Mouse (Mus musculus) lung, postnatal 10 days (tissue): ENCODE measurements at regions not wholly inside any gene's neighbourhood (a gene's known extent, or its start where the extent isn't known, plus 50 kb on each side); places are given as distances from the start of the nearest gene placed in this dataset.

ENCODE experiments used
- DNase-seq: peaks from one replicate; pipeline ENCODE4 v3.0.0; 2021

DNA sequence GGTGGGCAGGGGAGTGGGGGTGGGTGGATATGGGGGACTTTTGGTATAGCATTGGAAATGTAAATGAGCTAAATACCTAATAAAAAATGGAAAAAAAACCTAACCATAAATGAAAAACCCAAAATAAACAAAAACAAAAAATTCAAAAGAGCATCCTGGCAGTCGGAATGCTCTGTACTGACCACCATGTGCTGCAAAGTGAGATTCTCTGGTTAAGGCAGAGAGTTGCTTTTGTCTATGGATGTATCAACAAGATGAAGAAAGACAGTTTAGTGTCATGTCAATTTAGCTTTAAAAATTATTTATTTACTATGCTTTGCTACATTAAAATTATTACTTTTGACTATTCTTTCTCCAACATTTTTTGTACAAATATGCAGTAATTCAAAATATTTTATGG, 88.5 kb downstream of the E330014E10Rik start:
- no peak for DNase-seq

DNA sequence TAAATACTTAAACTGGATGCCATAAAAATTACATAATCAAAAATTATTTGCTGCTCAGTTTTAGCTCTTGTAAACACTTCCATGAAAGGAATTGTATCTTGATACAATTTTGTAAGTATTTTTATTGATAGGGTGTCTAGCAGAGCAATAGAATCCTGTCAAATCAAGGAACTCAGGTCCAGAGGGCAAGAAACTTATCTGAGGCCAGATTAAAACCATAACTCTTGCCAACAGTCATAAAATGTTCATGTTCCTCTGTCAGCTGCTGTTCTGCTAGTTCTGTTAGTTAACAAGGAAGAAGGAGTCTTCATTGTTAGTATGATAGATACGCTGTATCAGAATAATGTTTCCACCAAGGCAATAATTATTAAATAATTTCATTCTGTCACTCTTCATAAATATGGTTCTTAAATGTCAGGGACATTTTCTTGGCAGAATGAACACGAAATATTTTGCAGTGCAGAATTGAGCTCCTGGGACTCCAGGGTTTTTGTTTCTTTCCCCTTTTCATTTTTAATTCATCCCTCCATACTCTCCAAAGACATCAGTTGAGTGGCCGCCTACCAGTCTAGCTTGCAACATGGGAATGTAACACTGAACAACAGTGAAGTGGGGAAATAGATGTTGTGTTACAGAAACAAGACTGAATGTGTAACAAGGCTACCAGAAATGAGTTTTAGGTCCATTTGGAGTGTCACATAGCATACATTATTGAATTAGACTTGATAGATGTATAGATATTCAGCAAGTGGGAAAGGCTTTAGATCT, 89.1 kb downstream of the E330014E10Rik start:
- DNase-seq: no peak

DNA sequence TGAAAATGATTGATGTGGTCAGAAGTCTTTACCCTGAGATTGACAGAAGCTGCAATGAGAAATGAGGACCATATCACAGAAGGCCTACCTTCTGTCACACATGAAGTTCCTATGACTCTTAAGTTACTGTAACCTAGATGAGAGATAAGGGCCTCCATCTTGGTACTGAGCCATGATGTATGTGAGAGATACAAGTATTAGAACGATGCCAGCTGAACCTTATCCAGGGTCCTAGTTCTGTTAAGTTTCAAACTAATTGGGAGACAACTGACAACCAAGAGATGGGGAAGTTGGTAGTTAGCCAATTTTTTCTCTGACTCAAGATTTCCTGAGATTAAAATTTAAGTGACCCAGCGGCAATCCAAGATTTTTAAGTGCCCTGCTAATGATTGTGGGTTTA, 89.7 kb downstream of the E330014E10Rik start:
- peak; percentile 2 for DNase-seq

DNA sequence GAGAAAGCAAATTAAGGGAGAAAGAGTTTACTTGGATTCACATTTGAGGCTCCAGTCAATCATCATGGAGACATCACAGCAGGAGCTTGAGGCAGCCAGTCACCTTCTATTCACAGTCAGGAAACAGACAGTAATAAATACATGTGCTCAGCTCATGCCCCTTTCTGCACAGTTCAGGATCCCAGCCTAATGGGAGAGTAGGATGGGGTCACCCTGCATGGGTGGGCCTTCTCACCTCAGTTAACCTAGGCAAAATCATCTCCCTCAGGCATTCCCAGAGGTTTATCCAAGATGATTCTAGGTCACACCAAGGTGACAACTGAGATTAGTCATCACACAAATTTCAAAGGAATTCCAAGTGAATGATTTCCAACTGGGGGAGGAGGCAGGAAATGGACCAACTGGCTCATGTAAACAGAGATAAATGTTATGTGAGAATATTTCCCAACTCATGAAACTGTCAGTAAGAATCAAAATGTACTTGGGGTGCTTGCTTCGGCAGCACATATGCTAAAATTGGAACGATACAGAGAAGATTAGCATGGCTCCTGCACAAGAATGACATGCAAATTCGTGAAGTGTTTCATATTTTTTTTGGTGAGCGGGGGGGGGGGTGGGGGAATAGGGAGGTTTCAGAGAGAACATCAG, 89.8 kb upstream of the Cxcl13 start:
- DNase-seq: peak; percentile 41

DNA sequence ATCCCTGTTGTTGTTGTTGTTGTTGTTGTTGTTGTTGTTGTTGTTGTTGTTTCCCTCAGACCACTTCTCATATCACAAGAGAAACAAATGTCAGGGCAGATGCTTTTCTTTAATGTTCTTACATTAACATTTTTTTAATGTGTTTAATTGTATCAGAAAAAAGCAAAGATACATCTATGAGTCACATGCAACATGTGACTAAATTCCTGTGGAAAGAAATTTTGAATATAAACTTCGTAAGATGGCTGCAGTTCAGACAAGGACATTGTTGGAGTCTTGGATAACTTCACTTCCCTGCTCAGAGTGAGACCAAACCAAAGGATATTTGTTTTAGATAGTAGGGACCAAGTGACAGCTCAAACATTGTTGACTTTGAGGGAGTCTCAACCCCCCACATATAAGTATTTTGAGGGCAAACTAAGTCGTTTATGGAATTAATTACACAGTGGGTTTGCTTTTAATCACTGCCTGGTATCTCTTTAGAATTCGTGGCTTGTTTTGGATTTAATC, 86.4 kb upstream of the Cxcl13 start:
- DNase-seq: no peak

DNA sequence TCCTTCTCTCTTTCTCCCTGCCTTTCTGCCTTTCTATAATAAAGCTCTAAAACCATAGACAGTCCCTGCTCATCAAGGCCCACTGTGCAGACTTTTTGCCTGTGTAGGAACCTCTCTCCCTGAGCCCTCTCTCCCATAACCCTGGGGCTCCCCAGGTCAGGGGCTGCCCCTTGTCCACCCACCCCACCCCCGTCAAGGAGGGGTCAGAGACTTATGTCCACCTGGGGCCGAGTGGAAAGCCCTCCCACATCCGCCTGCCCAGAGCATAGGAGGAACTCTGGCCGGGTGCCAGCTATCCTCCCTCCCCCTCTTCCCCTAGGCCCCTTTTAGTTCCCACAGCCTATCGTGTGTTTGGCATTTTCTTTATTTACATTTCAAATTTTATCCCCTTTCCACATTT, 81.8 kb upstream of the Cxcl13 start:
- no peak for DNase-seq

DNA sequence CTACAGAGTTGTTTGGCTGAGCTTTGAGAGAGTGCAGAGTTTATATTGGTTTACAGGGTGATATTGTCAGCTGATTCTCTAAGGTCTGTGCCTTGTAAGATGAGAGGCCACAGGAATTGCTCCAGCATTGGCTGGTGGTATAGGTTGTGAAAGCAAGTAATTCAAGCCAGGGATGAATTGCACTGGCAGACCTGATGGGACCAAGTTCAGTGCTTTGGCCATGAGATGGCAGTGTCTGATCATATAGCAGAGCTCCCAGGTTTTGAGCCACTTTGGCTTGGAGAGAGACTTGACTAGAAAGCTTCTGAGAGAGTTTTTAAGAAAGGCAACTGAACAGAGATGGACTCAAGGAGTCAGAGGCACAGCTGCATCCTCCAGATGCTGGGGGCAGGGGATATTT, 75.8 kb upstream of the Cxcl13 start:
- DNase-seq: peak; percentile 70
